Mouse (Mus musculus) MEL (cell line): Measurements from ENCODE around the gene Nos1ap.

Source experiments
- CHD2 ChIP-seq: IDR thresholded peaks from 2 replicates; pipeline ENCODE4 v1.6.1; 2011; ENCODE audit warnings: low read length, improper control_type of control experiment
- CTCF ChIP-seq, 3 experiments: IDR thresholded peaks in 2 of 3; conservative IDR thresholded peaks in 1 of 3; 2 replicates each; pipeline ENCODE4 v1.5.1; 2011 to 2012; ENCODE audit warnings: low read length in 3 of 3, low read depth in 2 of 3, mild to moderate bottlenecking in 2 of 3, improper control_type of control experiment in 1 of 3, inconsistent platforms in 1 of 3, mixed read lengths in 1 of 3, moderate library complexity in 1 of 3; ENCODE audit not compliant: control insufficient read depth in 1 of 3, insufficient read depth in 1 of 3, poor library complexity in 1 of 3, severe bottlenecking in 1 of 3
- ELF1 ChIP-seq: IDR thresholded peaks from 2 replicates; pipeline ENCODE4 v1.6.1; 2014; ENCODE audit warnings: low read depth, mild to moderate bottlenecking, inconsistent platforms, low read length, improper control_type of control experiment, moderate library complexity
- MXI1 ChIP-seq: IDR thresholded peaks from 2 replicates; pipeline ENCODE4 v1.6.1; 2011; ENCODE audit warnings: mild to moderate bottlenecking, low read depth, low read length, improper control_type of control experiment
- MYB ChIP-seq: IDR thresholded peaks from 2 replicates; pipeline ENCODE4 v1.6.1; 2011; ENCODE audit warnings: mild to moderate bottlenecking, low read depth, low read length, improper control_type of control experiment
- POLR2A ChIP-seq, 2 experiments: IDR thresholded peaks; 2 replicates each; pipeline ENCODE4 v1.6.1; 2011 to 2012; ENCODE audit warnings: low read length in 2 of 2, mild to moderate bottlenecking in 2 of 2, control low read depth in 1 of 2, improper control_type of control experiment in 1 of 2, low read depth in 1 of 2, moderate library complexity in 1 of 2; ENCODE audit not compliant: control insufficient read depth in 1 of 2, insufficient read depth in 1 of 2, poor library complexity in 1 of 2
- TCF12 ChIP-seq: IDR thresholded peaks from 2 replicates; pipeline ENCODE4 v1.6.1; 2014; ENCODE audit warnings: low read depth, mild to moderate bottlenecking, inconsistent platforms, low read length, improper control_type of control experiment, moderate library complexity
- USF2 ChIP-seq, 2 experiments: IDR thresholded peaks; 2 replicates each; pipeline ENCODE4 v1.6.1; 2011 to 2012; ENCODE audit warnings: improper control_type of control experiment in 2 of 2, low read length in 2 of 2, borderline replicate concordance in 1 of 2, inconsistent platforms in 1 of 2, low read depth in 1 of 2, mild to moderate bottlenecking in 1 of 2; ENCODE audit not compliant: insufficient read depth in 1 of 2
- ZC3H11A ChIP-seq: IDR thresholded peaks from 2 replicates; pipeline ENCODE4 v1.6.1; 2012; ENCODE audit warnings: low read depth, mild to moderate bottlenecking, inconsistent platforms, low read length, improper control_type of control experiment
- ZKSCAN1 ChIP-seq: IDR thresholded peaks from 2 replicates; pipeline ENCODE4 v1.6.1; 2012; ENCODE audit warnings: low read depth, mild to moderate bottlenecking, inconsistent platforms, low read length, improper control_type of control experiment, moderate library complexity
- ZNF384 ChIP-seq: IDR thresholded peaks from 2 replicates; pipeline ENCODE4 v1.6.1; 2012; ENCODE audit warnings: low read depth, mild to moderate bottlenecking, inconsistent platforms, low read length, improper control_type of control experiment

GRCm38 (mm10) chr1:170440367-170440766, 149.3 kb downstream of the Nos1ap start:
- TF ChIP-seq TCF12 (no peak), POLR2A (IDR thresholded peaks at IDR 0.05; ENCODE audit: control insufficient read depth in 1 of 2, insufficient read depth in 1 of 2, low read depth in 1 of 2, low read length in 2 of 2, poor library complexity in 1 of 2) (no peak), CTCF (IDR thresholded peaks at IDR 0.05 in 2 of 3, conservative IDR thresholded peaks at IDR 0.05 in 1 of 3; ENCODE audit: control insufficient read depth in 1 of 3, insufficient read depth in 1 of 3, low read depth in 2 of 3, low read length in 3 of 3, poor library complexity in 1 of 3, severe bottlenecking in 1 of 3) (no peak), ZKSCAN1 (no peak), CHD2 (no peak), ELF1 (no peak), ZC3H11A (no peak), MXI1 (no peak), MYB (no peak), USF2 (IDR thresholded peaks at IDR 0.05; ENCODE audit: borderline replicate concordance in 1 of 2, insufficient read depth in 1 of 2, low read depth in 1 of 2, low read length in 2 of 2) (no peak), ZNF384 (no peak)
